Mouse (Mus musculus) large intestine, adult 2 months (tissue): ENCODE measurements at regions not wholly inside any gene's neighbourhood (a gene's known extent, or its start where the extent isn't known, plus 50 kb on each side); places are given as distances from the start of the nearest gene placed in this dataset.
A peak's percentile ranks its signal among the peaks of the same experiment; 100 is the strongest.

ENCODE experiments used
- DNase-seq: peaks from one replicate; pipeline ENCODE4 v3.0.0-alpha.2; 2012; ENCODE audit warnings: low read depth, low spot score
- WGBS: fragments of 180-500 bp; shearing (Covaris S2); methylation state at CpG from one replicate; pipeline ENCODE4 v1.1.7; 2018; 5-methylcytosine and 5-hydroxymethylcytosine counted together

DNA sequence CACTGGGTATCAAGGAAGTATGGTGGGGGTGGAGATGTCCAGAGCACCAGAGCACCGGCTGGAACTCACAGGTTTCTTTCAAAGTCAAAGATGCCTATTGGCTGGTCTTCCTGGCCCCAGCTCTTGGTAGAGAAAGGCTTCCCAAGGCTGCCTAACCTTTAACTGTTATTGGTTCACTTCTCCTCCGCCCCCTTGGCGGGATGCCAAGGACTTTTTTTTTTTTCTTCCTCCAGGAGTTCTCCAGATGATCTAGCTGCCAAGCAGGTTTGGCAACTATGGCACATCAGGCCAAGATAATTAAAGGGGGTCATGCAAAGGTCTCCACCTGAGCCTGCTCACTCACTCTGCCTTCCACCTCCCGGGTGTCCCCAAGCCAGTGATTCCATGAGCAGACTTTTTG, 67.5 kb downstream of the Sc5d start:
- peak; percentile 97 for DNase-seq
- 21% methylated on average over 4 of the region's 4 CpGs for WGBS

DNA sequence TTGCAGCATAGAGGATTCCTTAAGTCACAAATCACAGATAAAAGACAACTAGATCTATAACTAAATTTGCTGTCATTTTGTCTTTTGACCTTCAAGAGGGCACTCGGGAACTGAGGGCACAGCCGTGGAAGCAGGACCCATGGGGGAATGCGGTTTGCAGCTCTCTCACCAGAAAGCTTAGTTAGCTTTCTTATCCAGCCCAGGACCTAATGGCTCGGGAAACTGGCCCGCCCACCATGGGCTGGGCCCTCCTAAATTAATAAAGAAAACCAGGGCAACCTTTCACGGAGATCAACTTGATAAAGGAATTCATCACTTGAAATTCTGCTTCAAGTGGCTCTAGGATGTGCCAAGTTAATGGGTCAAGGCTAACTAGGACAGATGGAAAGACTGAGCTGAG, 67.9 kb downstream of the Sc5d start:
- DNase-seq, result no peak
- WGBS, result 53% methylated on average over 6 of the region's 6 CpGs

DNA sequence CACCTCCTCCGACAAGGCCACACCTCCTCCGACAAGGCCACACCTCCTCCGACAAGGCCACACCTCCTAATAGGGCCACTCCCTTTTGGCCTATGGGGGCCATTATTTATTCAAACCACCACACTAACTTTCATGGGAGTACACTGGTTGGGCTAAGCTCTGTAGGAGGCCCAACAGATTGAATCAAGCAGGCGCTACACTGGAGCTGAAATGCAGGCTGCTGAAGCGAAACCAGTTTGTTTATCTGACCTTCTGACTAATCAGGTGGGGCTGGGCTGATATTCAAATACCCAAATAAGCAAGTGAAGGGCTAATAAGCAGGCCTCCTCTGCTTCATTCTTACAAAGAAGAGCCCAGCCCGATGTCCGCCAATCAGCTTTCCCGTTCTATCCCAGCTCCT, 68.4 kb downstream of the Sc5d start:
- no peak for DNase-seq
- 81% methylated on average over 8 of the region's 8 CpGs for WGBS

DNA sequence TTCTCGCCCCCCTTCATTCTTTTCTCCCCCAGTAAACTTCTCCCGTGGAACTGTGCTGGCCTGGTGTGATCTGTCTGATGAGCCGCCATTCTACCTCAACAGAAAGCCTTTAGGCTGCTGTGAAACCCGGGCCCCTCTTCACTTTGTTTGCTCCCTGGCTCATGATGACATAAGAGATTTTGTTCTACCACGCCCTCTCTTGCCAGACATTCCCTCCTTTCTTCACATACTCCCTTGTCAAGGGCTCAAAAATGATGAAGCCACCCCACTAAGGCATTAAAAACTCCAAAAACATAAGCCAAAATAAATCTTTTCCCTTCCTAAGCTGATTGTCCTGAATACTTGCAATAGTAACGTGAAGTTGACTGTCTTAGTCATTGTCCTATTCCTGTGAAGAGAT, 69.1 kb downstream of the Sc5d start:
- WGBS, result 78% methylated on average over 6 of the region's 6 CpGs
- no peak for DNase-seq

DNA sequence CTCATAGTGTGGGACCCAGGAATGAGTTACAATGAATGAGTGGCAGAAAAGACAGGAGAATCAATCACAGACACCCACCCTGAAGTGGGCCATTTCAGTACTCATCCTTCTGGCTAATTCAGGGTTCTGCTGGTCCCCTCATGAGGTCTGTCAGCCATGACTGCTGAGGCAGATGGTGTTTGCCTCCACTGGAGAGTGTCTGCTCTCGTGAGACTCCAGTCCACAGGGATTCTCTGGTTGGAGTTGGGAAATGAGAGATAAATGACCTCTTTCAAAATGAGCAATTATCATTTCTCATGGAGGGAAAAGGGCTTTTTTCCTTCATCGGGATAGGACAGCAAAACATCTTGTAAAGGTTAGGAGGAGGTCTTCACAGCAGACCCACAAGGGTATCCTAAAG, 69.9 kb downstream of the Sc5d start:
- 85% methylated on average over 2 of the region's 2 CpGs for WGBS
- DNase-seq, result no peak

DNA sequence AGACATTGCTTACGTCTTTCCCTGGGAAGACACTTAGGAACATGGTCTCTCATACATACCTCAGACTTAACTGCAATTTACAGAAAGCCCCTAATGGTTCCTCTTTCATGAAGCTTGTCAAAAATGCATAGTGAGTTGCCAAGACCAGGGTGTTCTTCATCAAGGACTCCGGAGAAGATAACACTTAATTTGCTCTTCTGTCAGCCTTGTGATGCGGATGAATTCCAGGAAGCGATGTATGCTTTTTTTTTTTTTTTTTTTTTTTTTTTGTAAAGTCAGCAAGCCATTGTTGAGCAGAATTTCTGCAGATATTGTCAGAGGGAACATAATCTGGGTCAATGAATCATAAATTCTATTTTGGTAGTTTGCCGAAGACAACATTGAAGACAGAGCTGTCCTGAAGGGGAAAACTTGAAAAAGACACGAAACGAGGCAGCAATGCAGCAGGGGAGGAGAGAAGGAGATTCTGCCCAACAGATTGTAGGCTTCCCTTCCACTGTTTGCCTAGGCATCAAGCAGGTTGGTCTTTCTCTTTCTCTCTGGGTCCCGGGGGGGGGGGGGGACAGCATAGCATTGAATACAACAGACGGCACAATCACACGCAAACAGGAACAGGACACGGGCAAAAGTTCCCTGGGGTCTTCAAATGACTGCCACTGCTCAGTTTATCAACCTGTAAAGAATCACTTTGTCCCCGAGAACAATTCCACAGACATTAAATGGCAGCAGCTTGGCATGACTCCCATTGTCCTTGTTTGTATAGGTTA, 69.1 kb upstream of the Sorl1 start:
- no peak for DNase-seq
- WGBS, result 72% methylated on average over 12 of the region's 12 CpGs

DNA sequence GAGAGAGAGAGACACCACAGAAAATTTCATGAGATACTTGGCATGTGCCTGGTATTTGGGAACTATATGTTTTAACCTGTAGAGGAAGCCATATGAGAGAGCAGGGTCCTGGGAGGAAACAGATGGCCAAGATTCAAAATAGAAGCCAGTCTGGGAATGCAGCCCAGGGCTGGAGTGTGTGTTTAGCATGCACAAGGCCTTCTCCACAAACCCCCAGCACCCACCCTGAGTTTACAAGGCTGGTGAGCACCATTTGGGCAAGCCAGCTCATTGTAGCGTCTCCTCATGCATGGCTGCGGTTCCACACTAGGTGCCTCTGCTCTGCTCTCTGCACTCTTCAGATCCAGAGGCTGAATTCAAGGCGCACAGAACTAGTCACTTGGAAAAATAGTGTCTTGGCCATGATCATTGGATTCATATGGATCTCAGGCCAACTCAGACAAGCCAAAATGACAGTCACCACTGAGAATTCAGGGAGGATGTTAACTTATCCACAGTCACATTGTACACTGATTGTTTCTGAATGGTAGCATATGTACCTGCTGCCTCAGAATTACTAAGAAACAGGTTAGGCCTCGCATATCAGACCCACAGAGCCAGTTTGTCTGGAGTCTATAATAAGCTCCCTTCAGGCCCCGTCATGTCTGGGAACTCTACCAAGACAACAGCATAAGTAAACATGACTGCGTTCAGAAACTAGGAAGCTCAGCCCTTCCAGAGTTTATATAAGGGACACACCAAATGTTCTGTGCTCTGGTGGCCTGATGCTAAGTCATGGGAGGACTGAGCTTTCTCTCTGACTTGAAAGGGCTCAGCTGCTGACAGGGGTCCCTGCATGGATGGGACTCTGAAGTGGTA, 63.5 kb upstream of the Sorl1 start:
- 37% methylated on average over 6 of the region's 6 CpGs for WGBS

DNA sequence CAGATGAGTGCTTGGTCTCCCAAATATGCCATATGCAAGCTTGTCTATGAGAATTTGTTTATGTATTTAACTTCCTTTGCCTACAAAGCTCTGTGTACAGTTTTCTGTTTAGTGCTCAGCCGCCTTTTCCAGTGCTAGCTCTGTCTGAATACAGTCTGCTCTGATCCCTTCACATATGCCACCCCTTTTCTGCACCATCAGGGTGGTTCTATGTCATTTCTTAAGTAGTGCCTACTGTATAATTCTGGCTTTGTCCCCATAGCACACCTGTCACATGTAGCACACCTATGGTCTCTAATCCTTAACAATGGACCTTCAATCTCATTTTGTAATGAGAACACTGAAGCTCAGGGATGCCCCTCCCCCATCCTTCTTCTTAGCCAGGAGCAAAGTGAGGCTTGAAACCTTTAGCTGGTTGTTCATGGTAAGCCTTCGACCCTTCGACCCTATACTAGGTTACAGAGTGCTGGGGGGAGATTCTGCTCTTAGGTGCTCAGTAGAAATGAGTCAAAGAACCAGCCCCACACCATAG, 60.1 kb upstream of the Sorl1 start:
- 83% methylated on average over 3 of the region's 3 CpGs for WGBS
- no peak for DNase-seq

More for the DNA sequence above, 63.5 kb upstream of the Sorl1 start:
- peak; percentile 81 for DNase-seq

DNA sequence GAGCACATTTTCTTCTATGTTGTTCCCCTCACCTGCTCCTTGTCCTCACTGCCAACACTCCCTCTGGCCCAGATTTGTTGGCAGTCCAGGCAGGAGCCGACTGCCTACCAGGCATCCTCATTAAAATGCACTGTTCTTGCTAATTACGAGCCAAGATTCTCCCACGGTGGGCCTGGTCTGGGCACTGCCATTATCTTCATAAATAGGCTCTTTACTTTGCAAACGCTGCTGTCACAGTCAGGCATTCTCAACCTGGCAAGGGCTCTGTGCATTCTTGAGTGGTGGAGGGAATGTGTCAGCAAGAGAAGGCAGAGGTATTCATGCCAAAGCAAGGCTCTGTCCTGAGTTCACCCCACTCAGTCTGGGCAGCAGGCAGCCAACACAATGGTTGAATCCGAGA, 59.4 kb upstream of the Sorl1 start:
- DNase-seq, result no peak
- WGBS, result 50% methylated on average over 5 of the region's 5 CpGs

DNA sequence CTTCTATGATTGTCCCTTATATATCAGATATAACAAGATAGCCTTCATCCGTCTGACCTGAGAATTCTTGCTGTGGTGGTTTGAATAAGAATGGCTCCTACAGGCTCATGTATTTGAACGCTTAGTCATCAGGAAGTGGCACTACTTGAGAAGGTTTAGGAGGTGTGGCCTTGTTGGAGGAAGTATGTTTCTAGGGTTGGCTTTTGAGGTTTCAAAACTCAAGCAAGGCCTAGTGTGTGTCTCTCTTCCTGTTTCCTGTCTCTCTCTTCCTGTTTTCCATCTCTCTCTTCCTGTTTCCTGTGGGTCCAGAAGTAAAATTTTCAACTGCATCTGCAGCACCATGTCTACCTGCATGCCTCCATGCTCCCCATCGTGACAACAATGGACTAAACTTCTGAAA, 58.3 kb upstream of the Sorl1 start:
- WGBS, result 95% methylated on average over 3 of the region's 3 CpGs

DNA sequence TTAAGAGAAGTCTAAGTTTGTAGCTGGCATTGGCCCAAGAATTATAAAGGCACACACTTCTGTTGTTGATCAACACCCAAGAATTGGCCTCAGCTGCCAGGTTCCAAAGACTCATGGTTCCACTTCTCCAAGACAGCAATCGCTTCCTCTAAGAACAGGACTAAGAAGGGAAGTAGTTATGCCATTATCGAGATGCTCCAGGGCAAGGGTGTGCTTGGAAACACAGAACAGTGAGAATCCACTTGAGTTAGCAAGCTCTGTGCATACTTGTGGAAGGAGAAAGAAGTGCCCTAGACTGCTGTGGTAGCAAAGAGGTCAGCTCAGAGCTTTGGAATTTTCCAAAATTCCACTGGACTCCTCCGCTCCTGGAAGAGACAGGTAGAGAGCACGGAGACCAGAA, 56.1 kb upstream of the Sorl1 start:
- WGBS, result 29% methylated on average over 4 of the region's 4 CpGs
- DNase-seq, result no peak

More for the DNA sequence above, 58.3 kb upstream of the Sorl1 start:
- no peak for DNase-seq

DNA sequence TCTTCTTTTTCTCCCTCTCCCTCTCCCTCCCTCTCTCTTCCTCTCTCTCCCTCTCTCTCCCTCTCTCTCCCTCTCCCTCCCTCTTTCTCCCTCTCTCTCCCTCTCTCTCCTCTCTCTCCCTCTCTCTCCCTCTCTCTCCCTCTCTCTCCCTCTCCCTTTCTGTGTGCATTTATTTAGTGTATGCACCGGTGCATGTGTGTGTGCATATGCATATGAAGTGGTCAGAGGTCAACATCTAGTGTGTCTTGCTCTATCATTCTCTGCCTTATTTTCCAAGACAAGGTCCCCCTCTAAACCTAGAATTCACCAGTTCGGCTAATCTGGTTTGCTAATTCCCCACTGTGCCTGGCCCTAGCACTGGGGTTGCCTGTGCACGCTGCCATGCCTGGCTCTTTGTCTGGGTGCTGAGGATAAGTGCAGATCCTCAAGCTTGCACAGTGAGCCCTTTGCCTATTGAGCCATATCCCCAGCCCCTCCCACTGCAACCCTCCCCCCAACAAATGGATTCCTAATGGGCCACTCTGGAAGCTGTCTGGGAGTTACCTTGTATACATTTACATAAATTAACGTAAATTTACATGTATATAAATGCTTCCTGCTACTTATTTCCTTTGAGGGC, 54.8 kb upstream of the Sorl1 start:
- WGBS, result 67% methylated on average over 4 of the region's 4 CpGs
- no peak for DNase-seq

DNA sequence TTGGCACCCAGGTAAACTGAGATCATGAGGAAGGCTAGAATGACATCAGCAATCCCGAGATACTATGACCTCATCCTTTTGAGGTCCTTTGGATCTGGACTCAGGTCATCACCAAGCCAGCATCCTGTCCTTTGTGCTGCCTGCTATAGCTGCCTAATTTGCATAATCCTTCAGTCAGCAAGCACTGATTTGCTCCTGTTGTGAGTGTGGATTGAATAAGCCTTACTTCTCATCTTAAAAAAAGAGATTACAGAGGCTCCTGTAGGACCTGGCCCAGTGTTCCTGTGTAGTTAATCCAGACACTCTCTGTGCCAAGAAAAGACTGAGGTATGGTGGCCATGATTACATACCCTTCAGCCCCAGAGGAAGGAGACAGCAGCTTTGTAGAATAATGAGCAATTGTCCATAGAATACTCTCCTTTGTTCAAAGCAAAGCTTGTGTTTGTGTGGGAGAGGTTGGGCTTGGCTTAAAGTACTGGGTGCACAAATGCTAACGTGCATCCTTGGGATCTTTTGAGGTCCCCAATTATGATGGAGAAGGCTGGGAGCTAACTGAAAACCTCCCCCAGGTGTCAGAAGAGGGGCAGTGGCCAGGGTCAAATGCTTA, 50.4 kb upstream of the Sorl1 start:
- 30% methylated on average over 2 of the region's 2 CpGs for WGBS
- no peak for DNase-seq
